Mouse (Mus musculus) urinary bladder, postnatal 0 days (tissue): ENCODE results near the gene E130114P18Rik. TPM values are rescaled to one million over a fixed set of nuclear protein-coding genes. Genes with fewer than 3 reads are reported as not detected.

Source experiments
- polyA plus RNA-seq: library from polyadenylated mRNA; unstranded; fragments of >200 nt; fragmentation: Nextera tagmentation; extraction: Ambion mirVana; gene quantifications from 2 replicates; pipeline ENCODE4 v1.2.1, GENCODE M21; 2015

Gene E130114P18Rik
- 0.49 and 0.60 TPM in 2 replicates for polyA plus RNA-seq

DNA sequence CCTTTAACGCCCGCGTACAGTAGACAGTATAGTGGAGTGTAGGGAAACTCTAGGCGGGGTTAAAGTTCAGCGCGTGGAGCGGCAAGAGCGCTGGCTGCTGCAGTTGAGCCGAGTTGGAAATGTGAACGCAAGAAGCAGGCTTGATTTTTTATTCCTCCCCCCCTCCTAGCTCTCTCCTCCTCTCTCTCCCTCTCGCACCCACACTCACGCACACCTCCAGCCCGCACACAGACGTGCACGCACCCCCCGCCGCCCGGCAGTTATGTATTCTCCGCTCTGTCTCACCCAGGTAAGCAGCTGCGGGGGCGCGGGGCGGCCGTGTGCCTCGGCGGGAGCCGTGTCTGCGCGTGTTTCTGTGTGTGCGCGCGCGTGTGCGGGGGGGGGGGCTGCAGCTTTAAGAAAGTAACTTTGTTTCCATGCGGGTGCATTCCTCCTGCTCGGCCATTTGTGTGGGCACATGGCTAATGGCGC lies at the start of gene E130114P18Rik:
Gene E130114P18Rik, minus strand, starts transcription at position 373 of the 471 bp plus-strand sequence.

DNA sequence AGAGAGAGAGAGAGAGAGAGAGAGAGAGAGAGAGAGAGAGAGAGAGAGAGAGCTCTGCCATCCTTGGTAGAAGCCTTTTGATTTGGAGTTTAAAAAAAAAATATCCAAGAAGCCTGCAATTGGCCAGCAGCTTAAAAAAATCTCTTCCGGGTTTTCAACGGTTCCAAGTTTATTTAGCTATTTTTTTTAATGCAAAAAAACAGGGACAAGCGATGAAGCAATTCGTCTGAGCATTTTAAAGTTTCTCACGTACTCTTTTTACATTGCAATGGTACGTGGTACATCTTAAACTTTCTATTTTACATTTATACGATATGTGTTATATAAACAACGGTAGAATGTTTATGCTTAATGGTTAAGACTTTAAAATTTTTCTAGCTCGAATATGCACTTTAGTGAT lies 5.2 kb downstream of the E130114P18Rik start, which contains the start of gene Nfia:
Gene Nfia, plus strand, starts transcription at position 94 of the 400 bp plus-strand sequence.

Other genes with a start within 250 kb of the E130114P18Rik start
- gene Nfia, start 5.3 kb downstream of the E130114P18Rik start, polyA plus RNA-seq, result 29.1 and 39.6 TPM in 2 replicates